Mouse (Mus musculus) cerebellum, postnatal 36 days (tissue): ENCODE data around the gene Sp7.

ENCODE experiments used
- DNase-seq, 2 experiments: peaks; one replicate each; pipeline ENCODE4 v3.0.0; 2021 to 2022; ENCODE audit warnings: mixed read lengths in 2 of 2

Sp7 gene

GRCm38 (mm10) chr15:102386640-102387039 is 19.7 kb upstream of the Sp7 start:
- no peak for DNase-seq

- DNase-seq: no peak
Measured at GRCm38 (mm10) chr15:102383671-102384070, 16.7 kb upstream of the Sp7 start.

GRCm38 (mm10) chr15:102381575-102381974 is 14.6 kb upstream of the Sp7 start:
- peak; percentile 88 for DNase-seq

- DNase-seq: no peak
Measured at GRCm38 (mm10) chr15:102377810-102378262, 10.9 kb upstream of the Sp7 start.

- DNase-seq: peak; percentile 39 to 40
Measured at GRCm38 (mm10) chr15:102377163-102377543, 10.2 kb upstream of the Sp7 start.

- DNase-seq: peak; percentile 16 to 31
Measured at GRCm38 (mm10) chr15:102376453-102377162, 9.6 kb upstream of the Sp7 start.

- no peak for DNase-seq
Measured at GRCm38 (mm10) chr15:102370727-102371126, 3.7 kb upstream of the Sp7 start.

GRCm38 (mm10) chr15:102369972-102370371 is 3.0 kb upstream of the Sp7 start:
- no peak for DNase-seq

- no peak for DNase-seq
Measured at GRCm38 (mm10) chr15:102366238-102366637, 744 bp downstream of the Sp7 start.

- DNase-seq: no peak
Measured at GRCm38 (mm10) chr15:102364678-102365077, 2.3 kb downstream of the Sp7 start.

- no peak for DNase-seq
Measured at GRCm38 (mm10) chr15:102362648-102363047, 4.3 kb downstream of the Sp7 start.

GRCm38 (mm10) chr15:102358834-102359233 is 8.1 kb downstream of the Sp7 start:
- no peak for DNase-seq

- DNase-seq: no peak
Measured at GRCm38 (mm10) chr15:102358126-102358525, 8.9 kb downstream of the Sp7 start.

GRCm38 (mm10) chr15:102356501-102357325 is 10.3 kb downstream of the Sp7 start:
- no peak for DNase-seq

- peak; percentile 17 to 33 for DNase-seq
Measured at GRCm38 (mm10) chr15:102355871-102356441, 11.0 kb downstream of the Sp7 start.

- peak; percentile 28 to 32 for DNase-seq
Measured at GRCm38 (mm10) chr15:102355134-102355870, 11.7 kb downstream of the Sp7 start.

GRCm38 (mm10) chr15:102353986-102354385 is 13.0 kb downstream of the Sp7 start:
- DNase-seq: no peak

- DNase-seq: no peak
Measured at GRCm38 (mm10) chr15:102352177-102352576, 14.8 kb downstream of the Sp7 start.

- no peak for DNase-seq
Measured at GRCm38 (mm10) chr15:102350942-102351291, 16.1 kb downstream of the Sp7 start.

GRCm38 (mm10) chr15:102350138-102350941 is 16.6 kb downstream of the Sp7 start, which contains the start of gene Aaas:
TSS of gene Aaas (minus strand) at chr15:102350771.
- DNase-seq: peak; percentile 96 to 97

- no peak for DNase-seq
Measured at GRCm38 (mm10) chr15:102346444-102346843, 20.5 kb downstream of the Sp7 start.

- no peak for DNase-seq
Measured at GRCm38 (mm10) chr15:102344490-102344889, 22.5 kb downstream of the Sp7 start.
